Mouse (Mus musculus) liver, adult 2 months (tissue): Measurements from ENCODE around the gene Fkbp8. TPM values are rescaled to one million over a fixed set of nuclear protein-coding genes. Genes with fewer than 3 reads are reported as not detected.
A peak's percentile ranks its signal among the peaks of the same experiment; 100 is the strongest.

Experiments used
- DNase-seq: peaks from one replicate; pipeline ENCODE4 v3.0.0-alpha.2; 2011; ENCODE audit warnings: low read depth, low spot score; ENCODE audit errors: extremely low read depth
- H3K27ac ChIP-seq: fragments of 200-500 bp; replicated peaks from 2 replicates; pipeline ENCODE4 v1.5.1; 2012; ENCODE audit warnings: low read depth, mild to moderate bottlenecking, control low read depth, inconsistent platforms, low read length; ENCODE audit not compliant: insufficient read depth
- H3K27me3 ChIP-seq: fragments of 200-500 bp; 2 replicates; pipeline ENCODE4 v1.6.1; 2012; ENCODE audit warnings: mild to moderate bottlenecking, moderate library complexity, low read length, inconsistent platforms; ENCODE audit not compliant: control insufficient read depth, insufficient read depth
- H3K36me3 ChIP-seq: fragments of 200-500 bp; 2 replicates; pipeline ENCODE4 v1.6.1; 2012; ENCODE audit warnings: low read length, inconsistent platforms; ENCODE audit not compliant: control insufficient read depth, insufficient read depth
- H3K4me1 ChIP-seq: fragments of 200-500 bp; 2 replicates; pipeline ENCODE4 v1.6.1; 2011; ENCODE audit warnings: low read length; ENCODE audit not compliant: control insufficient read depth, insufficient read depth
- H3K4me3 ChIP-seq: fragments of 200-500 bp; 2 replicates; pipeline ENCODE4 v1.5.1; 2011; ENCODE audit warnings: low read depth, mild to moderate bottlenecking, control low read depth, low read length, moderate library complexity; ENCODE audit not compliant: insufficient read depth
- H3K79me2 ChIP-seq: fragments of 200-500 bp; 2 replicates; pipeline ENCODE4 v1.6.1; 2012; ENCODE audit warnings: inconsistent platforms, mild to moderate bottlenecking, low read length, moderate library complexity; ENCODE audit not compliant: control insufficient read depth, insufficient read depth
- H3K9ac ChIP-seq: fragments of 200-500 bp; 2 replicates; pipeline ENCODE4 v1.6.1; 2012; ENCODE audit warnings: low read depth, mild to moderate bottlenecking, control low read depth, inconsistent platforms, low read length
- CTCF ChIP-seq: fragments of 200-500 bp; IDR thresholded peaks from 2 replicates; pipeline ENCODE4 v1.5.1; 2011; ENCODE audit warnings: low read depth, low read length, control low read depth
- POLR2A ChIP-seq: fragments of 200-500 bp; IDR thresholded peaks from 2 replicates; pipeline ENCODE4 v1.6.1; 2011; ENCODE audit warnings: low read length, control low read depth; ENCODE audit not compliant: insufficient read depth; ENCODE audit errors: extremely low read depth
- WGBS: fragments of 180-500 bp; shearing (Covaris S2); methylation state at CpG from one replicate; pipeline ENCODE4 v1.1.7; 2018; 5-methylcytosine and 5-hydroxymethylcytosine counted together
- polyA plus RNA-seq: library from polyadenylated mRNA; depleted of rRNA; stranded (reverse); fragments of >200 nt; gene quantifications from 2 replicates; pipeline ENCODE4 v1.2.3, GENCODE M21; 2012
- total RNA-seq: library from RNA; depleted of rRNA; stranded (reverse); fragments of >200 nt; gene quantifications from 2 replicates; pipeline ENCODE4 v1.2.3, GENCODE M21; 2014

Gene Fkbp8
- total and polyA plus RNA-seq, 2 experiments = 271 to 455 TPM

DNA sequence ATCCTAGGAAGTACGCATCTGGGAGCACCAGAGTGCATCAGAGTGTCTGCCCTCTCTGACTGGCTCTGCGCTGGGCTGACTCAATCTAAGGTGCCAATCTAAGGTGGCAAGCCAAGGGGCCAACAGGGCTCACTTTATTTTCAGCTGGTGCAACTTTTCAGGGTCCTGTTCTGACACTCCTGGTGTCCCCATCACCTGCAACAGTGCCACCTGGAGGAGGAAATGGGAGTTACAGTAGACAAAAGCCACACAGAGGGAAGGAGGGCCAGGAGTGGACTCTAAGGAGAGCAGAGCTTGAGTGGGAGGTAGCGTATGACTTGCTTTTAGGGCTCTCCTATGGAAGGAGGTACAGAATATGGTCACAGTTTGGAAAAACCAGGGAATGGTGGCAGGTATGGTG lies 22.7 kb upstream of the Fkbp8 start:
- Histone ChIP-seq H3K27ac (no peak overlapping the region), H3K36me3 (peaks cover 10% of the 10 kb centered on the region; the same call in 1 of the 2 replicates), H3K27me3 (no peaks in the 10 kb centered on the region), H3K4me1 (peaks cover 25% of the 10 kb centered on the region), H3K4me3 (no peak overlapping the region), H3K79me2 (peaks cover 11% of the 10 kb centered on the region; the same call in 1 of the 2 replicates), H3K9ac (no peak overlapping the region)
- 88% methylated on average over 3 of the region's 3 CpGs for WGBS
- TF ChIP-seq CTCF (peak; percentile 73), POLR2A (no peak)
- no peak for DNase-seq

GRCm38 (mm10) chr8:70505698-70506327 lies 21.7 kb upstream of the Fkbp8 start:
- DNase-seq = no peak
- no peak for TF ChIP-seq CTCF
- TF ChIP-seq POLR2A = no peak
- WGBS = 27% methylated on average over 32 of the region's 32 CpGs

GRCm38 (mm10) chr8:70506328-70507026 lies 21.0 kb upstream of the Fkbp8 start, which contains the start of gene Rex1bd:
Gene Rex1bd, minus strand, starts transcription at chr8:70506752.
- peaks cover 14% of the 10 kb centered on the region; the same call in 1 of the 2 replicates for H3K79me2 ChIP-seq
- peak within 1 kb of the TSS; percentile 21 for H3K27ac ChIP-seq
- H3K36me3 ChIP-seq = peaks cover 10% of the 10 kb centered on the region; the same call in 1 of the 2 replicates
- H3K27me3 ChIP-seq = no peaks in the 10 kb centered on the region
- H3K4me3 ChIP-seq = peak within 1 kb of the TSS; percentile 79
- peak within 1 kb of the TSS; percentile 87 for H3K9ac ChIP-seq
- WGBS = 4% methylated on average over 40 of the region's 40 CpGs
- DNase-seq = peak; percentile 87
- TF ChIP-seq CTCF (peak; percentile 83), POLR2A (no peak; the same call in 1 of the 2 replicates)
- H3K4me1 ChIP-seq = peaks cover 21% of the 10 kb centered on the region

More at GRCm38 (mm10) chr8:70505698-70506327, 21.7 kb upstream of the Fkbp8 start:
- Histone ChIP-seq H3K4me3 (peak overlapping the region; percentile 79), H3K27ac (peak overlapping the region; percentile 21), H3K4me1 (peaks cover 21% of the 10 kb centered on the region), H3K27me3 (no peaks in the 10 kb centered on the region), H3K79me2 (peaks cover 14% of the 10 kb centered on the region; the same call in 1 of the 2 replicates), H3K36me3 (peaks cover 10% of the 10 kb centered on the region; the same call in 1 of the 2 replicates), H3K9ac (peak overlapping the region; percentile 87)

- Histone ChIP-seq H3K9ac (no peak overlapping the region), H3K4me1 (peaks cover 25% of the 10 kb centered on the region), H3K4me3 (no peak overlapping the region), H3K36me3 (peaks cover 10% of the 10 kb centered on the region), H3K27ac (no peak overlapping the region), H3K27me3 (no peaks in the 10 kb centered on the region), H3K79me2 (peaks cover 14% of the 10 kb centered on the region; the same call in 1 of the 2 replicates)
- WGBS = 47% methylated on average over 5 of the region's 5 CpGs
- TF ChIP-seq POLR2A = no peak
- TF ChIP-seq CTCF = no peak
- DNase-seq = no peak
These were observed 20.5 kb upstream of the Fkbp8 start for GRCm38 (mm10) chr8:70507027-70507393.

GRCm38 (mm10) chr8:70509281-70509952 lies 18.1 kb upstream of the Fkbp8 start:
- Histone ChIP-seq H3K4me1 (peaks cover 24% of the 10 kb centered on the region), H3K9ac (peak overlapping the region; percentile 95), H3K4me3 (peak overlapping the region; percentile 96), H3K27me3 (no peaks in the 10 kb centered on the region), H3K36me3 (peaks cover 12% of the 10 kb centered on the region), H3K27ac (peak overlapping the region; percentile 76), H3K79me2 (peaks cover 25% of the 10 kb centered on the region; the same call in 1 of the 2 replicates)
- TF ChIP-seq POLR2A = no peak
- no peak for TF ChIP-seq CTCF
- DNase-seq = no peak
- 4% methylated on average over 25 of the region's 25 CpGs for WGBS
